Comparison of ENCODE assay signal across 22 mouse cellular contexts in the genomic region with DNA sequence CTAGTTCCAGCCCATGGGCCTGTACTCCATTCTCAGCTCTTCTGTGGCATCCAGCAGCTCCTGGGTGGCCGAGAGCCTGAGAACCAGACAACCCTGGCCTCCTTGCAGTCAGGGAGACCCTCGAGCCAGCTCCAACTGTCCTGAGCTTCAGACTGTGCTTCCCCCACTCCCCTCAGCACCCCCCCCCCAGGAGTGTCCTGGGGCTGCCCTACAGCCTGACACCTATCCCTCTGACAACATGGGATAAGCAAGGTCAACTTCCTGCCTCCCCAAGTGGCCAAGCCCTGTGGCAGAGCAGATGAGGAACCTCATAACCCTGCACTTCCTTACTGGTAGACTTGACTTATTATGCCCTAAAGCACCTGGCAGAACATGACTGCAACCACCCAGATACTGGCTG.
DNase-seq lines count a peak whose midpoint lies in the region; ATAC-seq and TF ChIP-seq lines count a peak whose summit lies in the region.
"Had no signal": no experiment of that assay in that cellular context is flagged by ENCODE, and none has a peak within 500 bp of the region (broad histone marks: within the 10 kb centered on the region; RNA-seq: fewer than 3 reads in every experiment).

No protein-coding gene starts in this region.

- no peak for TF ChIP-seq POLR2A in heart, adult 2 months (IDR thresholded peaks at IDR 0.05; ENCODE audit: insufficient read depth, low read depth, low read length)

- peak; percentile 51 for DNase-seq in forebrain, embryonic 11.5 days (ENCODE audit: low spot score)
- peak; percentile 74 for DNase-seq in heart, adult 11 months
- DNase-seq in heart, postnatal 10 days, result no peak
- DNase-seq in heart, adult 2 months, result no peak
- DNase-seq in layer of hippocampus, adult 2 months (ENCODE audit: low spot score in 2 of 2), result no peak
- DNase-seq in layer of hippocampus, adult 9-10 months (ENCODE audit: low spot score), result no peak
- DNase-seq: adrenal gland, adult 2 months; adrenal gland, adult 8-10 months; adrenal gland, postnatal 10 days; adrenal gland, postnatal 14 days; adrenal gland, postnatal 25 days; adrenal gland, postnatal 36 days; B cell, adult 2 months; cerebellum, adult 11 months; cerebellum, adult 11-12 months had no signal

- TF ChIP-seq EP300 in heart, adult 2 months (IDR thresholded peaks at IDR 0.05; ENCODE audit: insufficient read depth, low read depth, low read length), result no peak

- H3K36me3 ChIP-seq in forebrain, embryonic 11.5 days (ENCODE audit: control insufficient read depth, insufficient read depth, low read length), result no peaks in the 10 kb centered on the region
- no peaks in the 10 kb centered on the region for H3K36me3 ChIP-seq in forebrain, embryonic 12.5 days (replicated peaks)
- H3K36me3 ChIP-seq in heart, embryonic 12.5 days, result no peaks in the 10 kb centered on the region
- no peaks in the 10 kb centered on the region for H3K36me3 ChIP-seq in heart, adult 2 months (ENCODE audit: control insufficient read depth, insufficient read depth, low read length)
- H3K36me3 ChIP-seq: G1E had no signal

- H3K27me3 ChIP-seq in forebrain, embryonic 11.5 days (ENCODE audit: control insufficient read depth, insufficient read depth, low read length), result no peaks in the 10 kb centered on the region
- H3K27me3 ChIP-seq in forebrain, embryonic 12.5 days, result no peaks in the 10 kb centered on the region
- no peaks in the 10 kb centered on the region for H3K27me3 ChIP-seq in heart, embryonic 12.5 days (replicated peaks)
- H3K27me3 ChIP-seq in heart, adult 2 months (ENCODE audit: control insufficient read depth, insufficient read depth, low read length), result no peaks in the 10 kb centered on the region
- H3K27me3 ChIP-seq: CH12.LX, Patski had no signal

- no peak for TF ChIP-seq CTCF in heart, adult 2 months (IDR thresholded peaks at IDR 0.05)
- TF ChIP-seq CTCF in layer of hippocampus, adult 2 months (conservative IDR thresholded peaks at IDR 0.05), result no peak

- no peak overlapping the region for H3K4me3 ChIP-seq in forebrain, embryonic 11.5 days (ENCODE audit: low read depth, low read length)
- H3K4me3 ChIP-seq in forebrain, embryonic 12.5 days (replicated peaks), result no peak overlapping the region
- H3K4me3 ChIP-seq in heart, embryonic 12.5 days, result no peak overlapping the region
- H3K4me3 ChIP-seq in heart, adult 2 months, result no peak overlapping the region
- no peak overlapping the region for H3K4me3 ChIP-seq in layer of hippocampus, adult 2 months

- intact Hi-C loops in heart, postnatal 10 days (cut with DNase I), result no loop called here
- intact Hi-C loops in heart, adult 2 months (cut with DNase I), result no loop called here

- whole genome bisulfite sequencing in forebrain, embryonic 11.5 days, result 81% methylated on average over 2 of the region's 2 CpGs
- WGBS in forebrain, embryonic 12.5 days, result 87% methylated on average over 2 of the region's 2 CpGs
- 51% methylated on average over 2 of the region's 2 CpGs for WGBS in heart, embryonic 12.5 days
- 62% methylated on average over 2 of the region's 2 CpGs for WGBS in heart, adult 2 months

- no peaks in the 10 kb centered on the region for H3K9me3 ChIP-seq in forebrain, embryonic 11.5 days (ENCODE audit: control insufficient read depth, low read length)
- H3K9me3 ChIP-seq in forebrain, embryonic 12.5 days, result no peaks in the 10 kb centered on the region
- H3K9me3 ChIP-seq in heart, embryonic 12.5 days (replicated peaks), result no peaks in the 10 kb centered on the region
- H3K9me3 ChIP-seq: G1E had no signal

- H3K4me1 ChIP-seq in forebrain, embryonic 11.5 days (replicated peaks; ENCODE audit: control insufficient read depth, insufficient read depth, low read length), result no peaks in the 10 kb centered on the region
- H3K4me1 ChIP-seq in forebrain, embryonic 12.5 days, result no peaks in the 10 kb centered on the region
- H3K4me1 ChIP-seq in heart, embryonic 12.5 days (replicated peaks), result no peaks in the 10 kb centered on the region; the same call in 1 of the 2 replicates
- H3K4me1 ChIP-seq in heart, adult 2 months (ENCODE audit: control insufficient read depth, insufficient read depth, low read length), result no peaks in the 10 kb centered on the region

- H3K9ac ChIP-seq in forebrain, embryonic 11.5 days (ENCODE audit: low read length), result no peak overlapping the region
- H3K9ac ChIP-seq in forebrain, embryonic 12.5 days, result no peak overlapping the region
- H3K9ac ChIP-seq in heart, embryonic 12.5 days, result no peak overlapping the region
- H3K9ac ChIP-seq in heart, adult 2 months (ENCODE audit: low read depth, low read length), result no peak overlapping the region

- no peaks in the 10 kb centered on the region for H3K79me2 ChIP-seq in heart, adult 2 months (replicated peaks; ENCODE audit: control insufficient read depth, insufficient read depth, low read length)

- H3K4me2 ChIP-seq in forebrain, embryonic 11.5 days (ENCODE audit: low read depth, low read length, severe bottlenecking), result no peak overlapping the region
- H3K4me2 ChIP-seq in forebrain, embryonic 12.5 days, result no peak overlapping the region
- no peak overlapping the region for H3K4me2 ChIP-seq in heart, embryonic 12.5 days

- ATAC-seq in forebrain, embryonic 11.5 days (replicated peaks; ENCODE audit: low FRiP score), result no peak
- no peak for ATAC-seq in forebrain, embryonic 12.5 days (ENCODE audit: low FRiP score)
- 0 out of 2 replicates have a peak, but pooled peaks have one; percentile 11 for ATAC-seq in heart, embryonic 12.5 days (ENCODE audit: insufficient number of reproducible peaks, low FRiP score)
- ATAC-seq: activated CD4-positive, CD25-positive, alpha-beta regulatory T cell, adult 4 months; CD4-positive, CD25-positive, alpha-beta regulatory T cell, adult 4 months; Patski had no signal

- H3K27ac ChIP-seq in forebrain, embryonic 11.5 days (ENCODE audit: low read depth, low read length), result no peak overlapping the region
- H3K27ac ChIP-seq in forebrain, embryonic 12.5 days, result no peak overlapping the region
- H3K27ac ChIP-seq in heart, embryonic 12.5 days (ENCODE audit: poor library complexity, severe bottlenecking), result no peak overlapping the region
- no peak overlapping the region for H3K27ac ChIP-seq in heart, adult 2 months
- H3K27ac ChIP-seq in layer of hippocampus, adult 2 months, result peak overlapping the region; percentile 62; the same call in 1 of the 2 replicates

Comparison
In these comparisons a context has a peak if more than half of its experiments do, and no peak if none do; other contexts are left out.
1. DNase-seq: peak in forebrain, embryonic 11.5 days (single experiment) and heart, adult 11 months (single experiment); none in heart, postnatal 10 days (0 of 2), heart, adult 2 months (0 of 2), layer of hippocampus, adult 2 months (0 of 2) and layer of hippocampus, adult 9-10 months (single experiment).